Mouse (Mus musculus) lung, adult 18-20 months (tissue): ENCODE data around the gene Bcl2l12.

ENCODE experiments used
- DNase-seq, 2 experiments: peaks; one replicate each; pipeline ENCODE4 v3.0.0; 2022; ENCODE audit warnings: mixed read lengths in 2 of 2

The Bcl2l12 gene

GRCm38 (mm10) chr7:44986879-44987718 lies 11.4 kb downstream of the Bcl2l12 start:
- DNase-seq: no peak

- DNase-seq: peak; percentile 100
Measured at GRCm38 (mm10) chr7:44986192-44986878, 12.2 kb downstream of the Bcl2l12 start, which contains the start of gene Prmt1. Gene Prmt1 (minus strand): TSS chr7:44986568.

DNA sequence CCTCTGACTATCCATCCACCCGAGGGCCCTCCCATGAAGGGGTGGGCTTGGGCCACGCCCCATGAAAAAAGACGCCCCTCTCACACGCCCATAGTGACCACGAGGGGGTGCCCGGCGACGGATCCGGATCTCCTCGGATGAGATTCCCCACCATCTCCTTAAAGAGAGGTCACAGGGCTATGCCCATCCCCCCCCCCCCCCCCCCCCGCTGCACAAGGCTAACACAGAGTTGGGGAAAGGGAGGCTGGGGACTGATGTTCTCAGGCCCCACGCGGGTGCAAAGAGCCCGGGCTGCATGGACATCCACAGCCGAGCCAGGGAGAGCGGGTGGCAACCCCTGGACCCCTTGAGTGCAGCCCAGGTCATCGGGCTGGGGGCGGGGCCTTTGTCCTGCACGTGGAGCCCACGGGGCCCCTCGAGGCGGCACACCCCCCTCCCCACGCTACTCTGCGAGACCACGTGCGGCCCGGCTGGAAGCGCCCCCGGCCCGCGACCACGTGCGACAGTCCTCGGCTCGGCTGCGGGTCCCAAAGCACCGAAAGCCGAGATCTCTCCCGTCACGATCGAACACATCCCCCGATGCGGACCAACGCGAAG lies 12.8 kb downstream of the Bcl2l12 start:
- peak; percentile 68 to 81 for DNase-seq

DNA sequence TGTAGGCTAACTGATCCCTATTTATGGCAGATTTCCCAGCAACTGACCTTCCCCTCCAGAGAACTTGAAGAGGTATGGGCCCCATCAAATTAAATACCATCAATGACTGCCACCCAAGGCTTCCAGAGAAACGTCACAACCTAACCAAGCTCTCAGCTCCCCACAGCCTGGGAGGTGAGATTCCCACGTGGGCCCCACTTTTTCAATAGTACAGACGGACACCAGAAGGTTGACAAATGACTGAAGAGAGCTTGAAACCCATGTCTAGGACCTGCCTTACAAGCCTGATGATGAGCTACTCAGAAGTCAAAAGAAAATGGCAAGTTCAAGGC lies 13.7 kb downstream of the Bcl2l12 start:
- no peak for DNase-seq

DNA sequence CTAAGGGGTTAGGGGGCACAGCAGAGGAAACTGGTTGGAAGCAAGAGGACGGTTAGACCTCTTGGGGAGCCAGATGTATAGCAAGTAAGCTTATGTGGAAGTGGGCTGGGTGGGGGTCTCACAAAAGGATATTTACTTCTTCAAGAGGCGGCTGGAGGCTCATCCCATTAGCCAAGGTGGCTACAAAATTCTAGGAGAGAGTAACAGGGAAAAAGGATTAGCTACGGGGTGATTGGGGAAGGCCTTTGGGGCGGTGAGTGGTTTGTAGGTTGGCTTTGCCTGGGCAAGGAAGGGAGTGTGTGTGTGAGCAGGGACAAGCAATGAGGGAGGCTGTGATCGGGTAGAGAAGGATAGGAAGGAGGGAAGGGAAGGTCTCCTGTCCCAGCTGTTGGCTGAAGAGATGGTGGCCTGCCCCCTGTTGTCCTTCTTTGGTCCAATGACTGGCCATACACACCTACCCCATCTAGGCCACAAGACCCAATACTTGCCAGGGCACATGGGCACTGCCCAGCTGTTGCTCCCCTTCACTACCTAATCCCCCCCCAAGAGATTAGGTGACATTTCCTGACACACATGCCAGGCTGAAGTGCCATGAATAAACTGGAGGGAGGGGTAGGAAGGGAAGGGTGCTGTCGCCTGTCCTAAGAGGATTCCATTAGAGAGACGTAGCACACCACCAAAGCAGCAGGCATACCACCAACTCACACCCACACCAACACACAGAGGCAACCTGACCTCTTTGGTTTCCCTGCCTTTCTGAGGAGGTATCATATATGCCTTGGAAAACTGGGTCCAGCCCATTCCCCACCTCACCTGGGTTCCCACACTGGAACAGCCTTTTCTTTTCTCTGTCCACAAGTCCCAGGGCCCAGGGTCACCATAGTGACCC lies 14.3 kb downstream of the Bcl2l12 start:
- DNase-seq: no peak

- peak; percentile 83 to 89 for DNase-seq
Measured at GRCm38 (mm10) chr7:44983085-44983484, 15.4 kb downstream of the Bcl2l12 start.

GRCm38 (mm10) chr7:44981539-44981938 lies 17.0 kb downstream of the Bcl2l12 start:
- DNase-seq: no peak

- no peak for DNase-seq
Measured at GRCm38 (mm10) chr7:44978300-44978699, 20.2 kb downstream of the Bcl2l12 start.

DNA sequence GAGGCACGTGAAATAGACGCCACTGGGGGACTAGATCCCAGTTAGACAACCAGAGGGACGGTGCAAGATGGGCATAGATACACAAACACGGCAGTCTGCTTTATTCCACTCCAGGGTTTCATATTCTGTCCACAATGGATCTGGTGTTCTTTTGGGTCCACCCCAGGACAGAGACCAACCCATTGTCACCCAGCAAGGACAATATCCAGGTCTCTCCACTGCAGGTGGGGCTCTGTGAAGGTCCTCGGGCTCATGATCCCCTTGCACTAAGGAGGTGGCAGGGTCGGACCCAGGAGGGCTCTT lies 23.4 kb downstream of the Bcl2l12 start:
- DNase-seq: no peak

DNA sequence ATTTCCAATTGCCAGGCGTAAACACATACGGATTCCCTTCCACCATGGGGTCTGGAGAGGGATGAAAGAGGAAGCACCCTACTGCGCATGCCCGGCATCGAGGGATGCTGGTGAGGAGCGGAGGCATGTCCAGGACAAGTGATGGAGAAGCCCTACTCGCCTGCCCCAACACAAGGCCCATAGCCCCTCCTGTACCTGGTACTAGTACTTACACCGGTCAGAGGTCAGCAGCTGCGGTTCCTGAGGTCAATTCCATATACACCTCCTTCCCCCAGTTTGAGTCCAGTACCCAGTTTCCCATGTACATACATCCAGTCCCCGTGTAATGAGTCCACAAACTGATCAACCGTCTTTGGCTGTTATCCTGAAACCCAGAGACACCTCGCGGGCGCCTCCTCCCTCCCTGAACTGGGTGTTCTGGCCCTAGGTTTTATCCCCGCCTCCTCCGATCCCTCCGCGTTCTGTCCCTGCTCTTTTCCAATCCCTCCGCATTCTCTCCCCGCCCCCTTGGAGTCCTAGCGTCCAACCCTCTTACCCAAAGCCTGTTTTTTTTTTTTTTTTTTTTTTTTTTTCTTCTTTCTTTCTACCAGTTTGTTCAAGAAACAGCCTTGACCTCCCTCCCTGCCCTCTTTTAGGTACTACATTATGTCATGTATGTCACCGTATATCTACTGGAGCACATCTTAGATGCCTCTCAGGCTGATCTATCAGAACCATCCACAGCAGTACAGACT lies 24.0 kb downstream of the Bcl2l12 start, which contains the start of gene Cpt1c:
Gene Cpt1c, minus strand, starts transcription at position 469 of the 734 bp plus-strand sequence.
- peak; percentile 77 for DNase-seq

- DNase-seq: no peak
Measured at GRCm38 (mm10) chr7:44973415-44974130, 24.9 kb downstream of the Bcl2l12 start.

DNA sequence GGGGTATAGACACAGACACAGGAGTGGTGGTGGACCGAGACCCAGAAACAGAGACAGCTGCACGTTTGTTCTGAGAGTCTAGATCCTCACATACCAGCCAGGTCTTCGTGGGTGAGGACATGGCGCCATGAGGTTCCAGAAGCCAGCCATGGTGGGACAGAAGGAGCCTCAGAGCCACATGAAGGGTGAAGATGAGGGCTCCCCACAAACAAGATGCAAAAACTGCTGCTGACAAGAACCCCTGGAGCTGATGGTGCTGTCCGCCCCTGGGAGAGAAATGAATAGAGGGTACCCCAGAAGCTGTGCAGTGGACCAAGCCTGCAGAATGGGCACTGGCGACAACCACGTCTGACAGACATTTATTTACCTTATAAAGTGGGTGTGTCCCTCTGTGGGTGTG lies 27.4 kb downstream of the Bcl2l12 start:
- no peak for DNase-seq

DNA sequence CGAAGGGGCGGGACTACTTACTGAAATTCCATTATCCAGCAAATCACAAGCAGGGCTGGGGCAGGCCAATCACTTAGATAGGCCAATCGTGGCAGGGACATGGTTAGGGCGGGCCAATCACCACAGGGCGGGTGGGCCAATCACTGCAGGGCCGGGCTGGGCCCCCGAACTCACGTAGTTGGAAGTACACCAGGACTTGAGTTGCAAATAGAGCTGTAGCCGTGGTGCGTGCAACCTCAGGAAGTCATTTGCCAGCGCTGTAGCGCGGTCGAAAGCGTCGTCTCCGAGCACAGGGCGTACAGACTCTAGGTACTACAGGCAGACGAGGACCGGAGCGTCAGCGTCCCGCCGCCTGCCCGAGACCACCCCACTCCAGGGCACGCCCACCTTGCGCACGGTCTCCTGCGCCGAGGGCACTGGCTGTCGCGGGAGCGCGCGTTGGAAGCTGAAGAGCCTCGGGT lies 28.3 kb downstream of the Bcl2l12 start:
- DNase-seq: peak; percentile 88 to 92

DNA sequence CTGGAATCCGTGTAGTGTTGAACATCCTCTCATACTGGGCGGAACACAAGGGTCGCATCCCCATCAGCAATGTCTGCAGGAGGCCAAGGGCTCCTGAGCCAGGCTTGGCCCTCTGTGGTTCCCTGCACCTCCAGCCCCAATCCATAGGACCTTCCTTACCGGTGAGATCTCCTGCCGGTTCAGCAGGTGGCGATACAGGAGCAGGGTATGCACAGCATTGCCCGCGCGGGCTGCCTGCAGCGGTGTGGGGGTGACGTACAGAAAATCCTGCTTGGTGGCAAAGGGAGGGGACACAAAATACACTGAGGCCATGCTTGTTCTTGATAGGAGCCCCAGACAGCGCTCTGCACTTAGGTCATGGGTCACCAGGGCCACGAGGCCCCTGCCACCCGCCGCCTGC lies 31.9 kb downstream of the Bcl2l12 start:
- no peak for DNase-seq

- DNase-seq: no peak
Measured at GRCm38 (mm10) chr7:44965975-44966374, 32.5 kb downstream of the Bcl2l12 start.

DNA sequence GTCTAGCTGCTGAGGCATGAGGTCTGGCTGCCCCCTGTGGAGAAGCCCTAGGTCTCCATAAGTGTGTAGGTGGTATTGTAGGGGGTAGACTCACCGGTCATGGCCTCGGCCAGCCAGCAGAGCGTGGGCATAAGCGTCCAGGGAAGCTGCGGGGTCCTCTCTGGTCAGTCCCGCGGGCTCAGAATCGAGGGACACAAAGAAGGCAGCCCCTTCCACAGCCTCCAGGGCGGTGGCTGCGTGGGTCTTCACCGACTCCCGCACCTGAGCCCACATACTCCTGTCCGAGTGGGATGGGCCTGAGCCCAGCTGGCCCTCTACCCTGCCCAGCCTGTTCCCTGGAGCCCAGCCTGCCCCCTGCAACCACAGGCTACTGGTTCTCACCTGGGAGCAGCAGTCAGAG lies 33.5 kb downstream of the Bcl2l12 start:
- DNase-seq: no peak

DNA sequence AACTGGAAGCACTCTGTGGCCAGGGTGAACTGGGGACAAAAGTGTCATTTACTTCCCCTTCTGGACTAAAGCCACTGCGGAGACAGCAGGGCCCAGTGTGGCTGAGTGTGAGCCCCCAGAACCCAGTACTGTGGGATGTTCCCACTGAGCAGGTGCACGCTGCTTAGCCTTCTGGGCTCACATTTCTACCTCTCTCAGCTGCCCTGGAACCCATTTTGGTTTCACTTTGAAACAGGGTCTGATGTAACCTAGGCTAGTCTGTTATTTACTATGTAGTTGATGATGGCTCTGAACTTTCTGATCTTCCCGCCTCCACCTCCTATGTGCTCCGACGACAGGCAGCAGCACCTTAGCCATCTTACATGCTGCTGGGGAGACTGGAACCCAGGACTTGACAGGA lies 35.7 kb downstream of the Bcl2l12 start:
- DNase-seq: no peak

GRCm38 (mm10) chr7:44962337-44962736 lies 36.2 kb downstream of the Bcl2l12 start:
- no peak for DNase-seq

DNA sequence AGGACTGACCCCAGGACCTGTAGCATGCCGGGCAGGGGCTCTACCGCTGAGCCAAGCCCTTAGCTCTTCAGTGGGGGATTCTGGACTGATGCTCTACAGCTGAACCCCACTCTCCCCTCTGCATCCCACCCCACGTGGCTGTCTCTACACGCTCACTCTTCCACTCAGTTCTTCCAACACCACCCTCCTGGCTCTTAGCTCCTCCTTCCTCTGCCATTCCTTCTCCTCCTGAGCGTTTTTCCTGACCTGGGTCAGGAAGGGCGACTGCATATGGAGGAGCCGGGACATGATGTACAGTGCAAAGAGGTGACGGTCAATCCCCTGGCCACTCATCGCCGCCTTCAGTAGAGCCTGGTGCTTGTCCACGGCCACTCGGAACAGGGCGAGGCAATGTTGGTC lies 38.0 kb downstream of the Bcl2l12 start:
- no peak for DNase-seq

DNA sequence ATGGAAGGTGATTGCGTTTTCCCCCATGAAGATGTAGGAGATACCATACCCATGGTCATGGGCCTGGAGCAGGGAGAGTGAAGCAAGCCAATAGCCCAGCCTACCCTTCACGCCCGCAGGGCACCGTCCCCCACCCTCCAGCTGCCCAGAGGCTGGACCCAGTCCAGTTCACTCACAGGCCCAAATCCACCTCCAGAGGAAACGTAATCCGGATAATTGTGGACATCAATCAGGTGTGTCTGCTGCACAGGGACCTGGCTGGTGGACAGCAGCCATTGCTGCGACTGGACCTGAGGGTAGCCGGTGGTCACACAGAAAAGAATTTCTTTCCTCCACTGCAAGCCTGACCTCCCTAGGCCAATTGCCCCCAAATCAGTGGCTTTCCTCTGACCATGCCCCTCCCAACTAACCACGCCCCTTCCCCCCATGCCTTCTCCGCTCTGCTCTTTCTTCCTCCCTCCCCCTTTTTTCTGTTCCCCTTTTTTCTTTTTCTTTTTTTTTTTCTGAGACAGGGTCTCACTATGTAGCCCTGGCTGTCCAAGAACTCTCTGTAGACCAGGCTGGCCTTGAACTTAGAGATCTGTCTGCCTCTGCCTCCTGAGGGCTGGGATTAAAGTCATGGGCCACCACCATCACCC lies 38.5 kb downstream of the Bcl2l12 start:
- DNase-seq: no peak

DNA sequence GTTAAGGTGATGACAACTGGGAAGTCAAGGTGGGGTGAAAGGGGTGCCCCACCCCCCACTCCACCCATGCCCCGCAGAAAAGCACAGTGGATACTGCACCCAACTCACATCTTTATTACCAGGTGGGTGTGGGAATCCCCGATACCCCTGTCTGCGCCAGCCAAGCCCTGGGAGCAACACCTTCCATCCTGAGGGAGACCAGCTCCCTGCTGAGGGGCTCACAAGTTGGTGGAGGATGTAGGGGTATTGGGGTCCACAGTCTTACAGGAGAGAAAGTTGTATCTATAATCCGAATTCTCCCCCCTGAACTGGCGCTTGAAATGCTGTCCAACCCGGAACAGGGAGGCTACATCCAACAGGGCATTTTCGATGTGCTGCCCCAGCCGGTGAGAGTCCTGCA lies 39.2 kb downstream of the Bcl2l12 start:
- DNase-seq: no peak
